Mouse (Mus musculus): Measurements from ENCODE around the gene Pdss1. TPM values are rescaled to one million over a fixed set of nuclear protein-coding genes. Genes with fewer than 3 reads are reported as not detected.
"Not testable (repeated sequence)": the region's sequence is repeated elsewhere in the genome, so short reads cannot be mapped to it uniquely, and the experiment has no call there.

Pdss1 gene
- polyA plus RNA-seq (2012; rRNA removed): 27.7 and 28.7 TPM in 2 replicates

DNA sequence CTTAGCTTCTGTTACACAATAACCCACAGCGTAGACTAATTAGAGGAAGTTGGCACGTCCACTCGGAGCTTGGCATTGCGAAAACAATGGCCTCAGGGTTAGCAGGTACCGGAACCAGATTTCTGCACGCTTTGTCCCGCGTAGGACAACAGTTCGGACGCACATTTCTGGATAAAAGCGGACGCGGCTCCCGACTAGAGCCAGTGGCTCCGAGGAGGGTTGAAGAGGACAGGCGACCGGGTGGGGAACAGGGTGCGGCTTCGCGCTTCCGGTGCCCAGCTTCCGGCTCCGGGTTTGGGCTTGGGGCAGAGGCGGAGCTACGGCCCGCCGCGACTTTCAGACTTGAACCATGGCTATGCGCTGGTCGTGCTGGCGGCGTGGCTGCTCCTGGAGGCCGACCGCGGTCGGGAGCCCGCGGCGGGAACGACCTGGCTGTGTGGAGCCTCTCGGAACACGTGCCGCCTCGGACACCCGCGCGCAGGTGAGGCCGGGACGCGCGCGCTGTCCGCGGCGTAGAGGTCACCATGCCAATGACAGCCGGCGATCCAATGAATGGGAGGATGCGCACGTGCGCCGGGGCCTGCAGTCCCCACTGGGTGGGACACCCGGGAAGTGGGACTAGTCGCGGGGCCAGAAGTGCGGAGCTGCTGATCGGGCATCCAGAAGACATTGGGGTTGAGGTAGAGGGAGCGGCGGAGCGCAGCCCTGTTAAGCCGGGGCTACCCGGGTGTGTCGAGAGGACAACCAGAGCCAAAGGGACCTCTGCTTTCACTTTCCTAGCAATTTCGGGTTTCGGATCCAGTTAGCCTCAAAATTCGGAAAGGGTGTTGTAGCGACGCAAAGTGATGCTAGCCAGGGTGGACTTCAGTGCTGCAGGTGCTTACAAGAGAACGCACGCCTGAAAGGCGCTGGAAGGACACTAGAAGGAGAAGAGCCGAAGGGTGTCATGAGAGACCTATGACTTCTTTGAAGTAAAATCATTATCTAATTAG lies at the start of gene Pdss1:
Pdss1 (plus strand) TSS at position 241 of the 992 bp plus-strand sequence.
- TF ChIP-seq POLR2A (IDR thresholded peaks at IDR 0.05; ENCODE audit: borderline replicate concordance, extremely low read depth, insufficient read depth, insufficient read length, poor library complexity, severe bottlenecking) (no peak; the same call in 1 of the 2 replicates), CTCF (IDR thresholded peaks at IDR 0.05; ENCODE audit: borderline replicate concordance, extremely low read depth, insufficient read depth, insufficient read length) (no peak)
- DNase-seq (ENCODE audit: low read depth): peak; percentile 96

DNA sequence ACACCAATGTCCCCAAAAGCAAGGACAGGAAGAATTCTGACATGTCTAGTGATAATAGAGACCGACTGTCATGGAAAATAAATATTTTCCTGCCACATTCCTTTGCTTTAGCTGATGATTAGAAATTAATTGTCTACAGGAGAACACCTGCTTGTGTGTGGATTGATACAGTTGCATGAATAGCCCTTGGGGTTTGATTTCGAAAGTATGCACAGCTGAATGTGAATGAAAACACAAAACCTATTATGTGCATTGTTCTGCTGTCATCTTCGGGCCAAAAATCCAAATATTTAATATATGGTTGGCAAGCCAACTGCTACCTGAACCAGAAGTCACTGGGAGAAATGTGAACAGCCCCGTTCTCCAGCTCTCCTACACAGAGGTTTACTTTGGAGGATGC lies 43.4 kb upstream of the Pdss1 start:
- no peak for TF ChIP-seq POLR2A (IDR thresholded peaks at IDR 0.05; ENCODE audit: borderline replicate concordance, extremely low read depth, insufficient read depth, insufficient read length, poor library complexity, severe bottlenecking)
- no peak for TF ChIP-seq CTCF (IDR thresholded peaks at IDR 0.05; ENCODE audit: borderline replicate concordance, extremely low read depth, insufficient read depth, insufficient read length)
- no peak for DNase-seq (ENCODE audit: low read depth)

DNA sequence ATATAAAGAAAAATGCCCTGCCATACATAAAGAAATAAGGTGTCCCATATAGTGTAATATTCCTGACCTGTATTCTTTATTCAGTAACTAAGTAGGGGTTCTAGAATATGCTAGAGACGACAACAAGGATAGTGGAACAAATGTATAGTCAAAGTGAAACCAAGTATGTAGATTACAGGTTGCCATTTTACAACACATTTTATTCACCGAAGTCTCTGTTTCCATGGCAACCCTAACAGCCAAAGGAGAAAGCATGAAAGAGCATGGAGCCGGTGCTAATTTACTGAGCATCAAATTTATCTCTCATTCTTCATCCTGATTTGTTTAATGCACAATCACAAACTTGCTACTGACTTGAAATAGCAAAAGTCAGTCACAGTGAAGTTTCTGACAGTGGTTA lies 37.8 kb upstream of the Pdss1 start:
- peak; percentile 69 for DNase-seq (ENCODE audit: low read depth)
- TF ChIP-seq POLR2A (IDR thresholded peaks at IDR 0.05; ENCODE audit: borderline replicate concordance, extremely low read depth, insufficient read depth, insufficient read length, poor library complexity, severe bottlenecking): no peak
- TF ChIP-seq CTCF (IDR thresholded peaks at IDR 0.05; ENCODE audit: borderline replicate concordance, extremely low read depth, insufficient read depth, insufficient read length): no peak

DNA sequence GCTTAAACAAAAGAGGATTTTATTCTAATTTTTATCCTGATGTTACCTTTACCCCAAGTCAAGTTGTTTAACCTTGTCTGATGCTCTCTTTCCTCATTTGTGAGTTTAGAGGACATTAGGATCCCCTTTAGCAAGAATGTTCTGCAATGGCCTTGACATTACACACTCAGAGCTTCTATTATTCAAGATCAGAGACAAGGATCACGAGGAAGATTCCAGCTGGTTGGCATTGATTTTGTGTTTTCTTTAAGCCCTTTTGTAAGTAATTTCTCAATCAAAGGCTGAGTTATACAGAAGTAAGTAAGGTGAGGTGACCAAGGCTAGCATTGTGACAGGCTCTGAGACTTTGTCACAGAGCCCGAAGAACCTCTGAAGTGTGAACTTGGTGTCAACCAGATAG lies 33.1 kb upstream of the Pdss1 start:
- DNase-seq (ENCODE audit: low read depth): no peak
- TF ChIP-seq POLR2A (IDR thresholded peaks at IDR 0.05; ENCODE audit: borderline replicate concordance, extremely low read depth, insufficient read depth, insufficient read length, poor library complexity, severe bottlenecking) (no peak), CTCF (IDR thresholded peaks at IDR 0.05; ENCODE audit: borderline replicate concordance, extremely low read depth, insufficient read depth, insufficient read length) (no peak)

DNA sequence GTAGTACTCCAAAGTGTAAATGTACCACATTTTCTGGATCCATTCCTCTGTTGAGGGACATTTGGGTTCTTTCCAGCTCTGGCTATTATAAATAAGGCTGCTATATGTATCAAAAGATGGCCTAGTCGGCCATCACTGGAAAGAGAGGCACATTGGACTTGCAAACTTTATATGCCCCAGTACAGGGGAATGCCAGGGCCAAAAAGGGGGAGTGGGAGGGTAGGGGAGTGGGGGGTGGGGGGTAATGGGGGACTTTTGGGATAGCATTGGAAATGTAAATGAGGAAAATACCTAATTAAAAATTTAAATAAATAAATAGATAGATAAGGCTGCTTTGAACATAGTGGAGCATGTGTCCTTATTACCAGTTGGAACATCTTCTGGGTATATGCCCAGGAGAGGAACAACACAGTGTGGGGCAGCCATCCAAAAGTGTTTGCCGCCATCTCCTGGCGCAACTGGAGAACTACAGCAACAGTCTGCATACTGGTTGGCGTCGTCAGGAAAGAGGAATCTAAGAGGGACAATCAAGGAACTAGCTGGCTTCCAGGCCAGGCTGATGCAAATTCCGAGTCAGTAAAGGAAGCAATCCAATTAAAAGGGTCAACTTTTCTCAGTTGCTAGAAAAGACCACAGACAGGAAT lies 30.8 kb upstream of the Pdss1 start:
- peak; percentile 89 for TF ChIP-seq CTCF (IDR thresholded peaks at IDR 0.05; ENCODE audit: borderline replicate concordance, extremely low read depth, insufficient read depth, insufficient read length)
- DNase-seq (ENCODE audit: low read depth): peak; percentile 90

DNA sequence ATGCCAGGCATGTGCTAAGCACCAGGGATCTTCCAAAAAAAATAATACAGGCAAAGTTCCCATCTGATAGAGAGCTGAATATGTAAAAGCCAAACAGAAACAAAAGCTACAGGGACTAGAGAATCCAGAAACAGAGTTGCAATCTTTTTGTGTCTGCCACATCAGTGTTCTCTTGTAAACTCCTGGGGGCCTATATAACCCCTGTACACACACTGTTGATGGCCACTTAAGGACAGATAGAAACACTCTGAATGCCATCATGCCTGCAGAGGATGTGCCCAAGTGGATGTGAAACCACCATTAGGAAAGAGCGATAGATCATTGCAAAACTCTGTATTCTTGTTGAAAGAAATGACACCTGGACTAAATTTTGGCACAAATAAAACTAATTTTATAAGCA lies 29.5 kb upstream of the Pdss1 start:
- TF ChIP-seq CTCF (IDR thresholded peaks at IDR 0.05; ENCODE audit: borderline replicate concordance, extremely low read depth, insufficient read depth, insufficient read length) (no peak), POLR2A (IDR thresholded peaks at IDR 0.05; ENCODE audit: borderline replicate concordance, extremely low read depth, insufficient read depth, insufficient read length, poor library complexity, severe bottlenecking) (no peak)
- DNase-seq (ENCODE audit: low read depth): no peak

DNA sequence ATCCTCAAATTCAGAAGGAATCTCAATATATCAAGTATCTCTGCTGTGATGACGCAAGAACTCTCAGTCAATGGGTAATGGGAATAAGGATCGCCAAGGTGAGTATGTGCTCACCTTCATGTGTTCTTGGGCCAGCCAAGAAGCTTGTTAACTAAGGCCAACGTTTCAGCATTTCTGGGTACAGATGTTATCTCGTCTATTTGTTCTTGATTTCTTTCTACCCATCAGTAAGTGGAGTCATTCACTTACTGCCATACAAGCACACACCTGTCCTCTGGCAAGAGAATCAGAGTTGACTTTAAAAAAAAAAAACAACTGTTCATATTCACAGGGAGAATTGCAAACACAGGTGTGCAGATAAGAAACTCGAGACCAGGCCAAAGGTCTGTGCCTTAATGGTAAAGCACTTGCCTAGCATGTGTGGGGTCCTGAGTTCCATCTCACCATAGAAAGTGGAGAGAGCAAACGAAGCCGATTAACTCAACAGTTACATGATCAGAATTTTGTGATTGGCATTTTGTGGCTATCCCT lies 28.4 kb upstream of the Pdss1 start:
- no peak for TF ChIP-seq CTCF (IDR thresholded peaks at IDR 0.05; ENCODE audit: borderline replicate concordance, extremely low read depth, insufficient read depth, insufficient read length)
- TF ChIP-seq POLR2A (IDR thresholded peaks at IDR 0.05; ENCODE audit: borderline replicate concordance, extremely low read depth, insufficient read depth, insufficient read length, poor library complexity, severe bottlenecking): no peak
- DNase-seq (ENCODE audit: low read depth): no peak

DNA sequence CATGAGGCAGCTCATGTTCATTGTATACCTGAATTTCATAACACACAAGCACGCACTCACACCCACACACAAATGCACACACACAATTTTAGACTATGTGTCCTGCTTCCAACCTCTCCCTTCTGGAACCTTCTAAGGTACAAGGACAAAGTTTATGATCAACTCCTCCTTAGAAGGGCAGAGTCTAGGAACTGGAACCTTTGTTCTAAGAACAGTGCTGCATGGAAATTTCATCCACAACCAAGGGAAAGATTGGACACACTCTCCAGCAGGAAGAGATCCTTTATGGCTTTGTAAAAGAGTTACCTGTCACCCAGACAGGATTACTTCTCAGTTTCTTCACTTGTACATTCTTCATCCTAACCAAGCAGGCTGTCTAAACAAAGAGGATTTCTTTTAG lies 22.2 kb upstream of the Pdss1 start:
- TF ChIP-seq POLR2A (IDR thresholded peaks at IDR 0.05; ENCODE audit: borderline replicate concordance, extremely low read depth, insufficient read depth, insufficient read length, poor library complexity, severe bottlenecking): no peak
- no peak for TF ChIP-seq CTCF (IDR thresholded peaks at IDR 0.05; ENCODE audit: borderline replicate concordance, extremely low read depth, insufficient read depth, insufficient read length)

DNA sequence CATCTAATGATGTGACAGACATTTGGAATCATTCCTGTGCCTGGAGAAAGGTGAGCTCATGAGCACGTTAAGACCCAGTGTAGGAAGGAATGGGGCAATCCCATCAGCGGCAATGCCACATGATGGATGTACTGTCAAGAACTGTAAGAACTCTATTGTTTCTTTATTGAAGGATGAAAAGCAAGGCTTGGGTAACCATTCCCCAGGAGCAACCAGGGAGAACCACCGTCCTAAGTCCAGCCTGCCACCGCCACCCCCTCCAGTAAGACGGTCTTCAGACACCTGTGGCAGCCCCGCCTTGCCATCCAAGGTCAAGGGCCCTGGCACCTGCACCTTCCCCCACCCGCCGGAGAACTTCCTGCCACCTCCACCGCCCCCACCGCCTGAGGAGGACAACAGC lies 20.7 kb upstream of the Pdss1 start:
- TF ChIP-seq POLR2A (IDR thresholded peaks at IDR 0.05; ENCODE audit: borderline replicate concordance, extremely low read depth, insufficient read depth, insufficient read length, poor library complexity, severe bottlenecking) (no peak), CTCF (IDR thresholded peaks at IDR 0.05; ENCODE audit: borderline replicate concordance, extremely low read depth, insufficient read depth, insufficient read length) (no peak)

More for the DNA sequence above, 22.2 kb upstream of the Pdss1 start:
- DNase-seq (ENCODE audit: low read depth): no peak

DNA sequence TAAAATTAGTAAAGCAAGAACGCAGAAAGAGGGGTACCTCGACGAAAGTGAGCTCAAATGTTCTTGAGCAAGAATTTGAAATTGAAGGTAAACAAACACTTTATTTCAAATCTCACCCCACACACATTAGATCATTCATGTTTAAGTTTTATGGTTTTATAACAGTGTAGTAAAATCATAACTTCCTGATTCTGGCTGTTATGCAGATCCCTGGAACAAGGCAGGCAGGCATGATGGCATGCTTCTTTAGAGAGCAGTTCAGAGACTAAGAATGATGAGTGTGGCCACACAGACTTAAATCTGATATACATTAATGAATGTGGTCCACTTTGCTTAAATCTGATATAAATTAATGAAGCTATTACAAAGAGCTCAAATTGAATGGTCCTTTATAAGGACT lies 18.7 kb upstream of the Pdss1 start:
- DNase-seq (ENCODE audit: low read depth): no peak
- TF ChIP-seq CTCF (IDR thresholded peaks at IDR 0.05; ENCODE audit: borderline replicate concordance, extremely low read depth, insufficient read depth, insufficient read length) (no peak), POLR2A (IDR thresholded peaks at IDR 0.05; ENCODE audit: borderline replicate concordance, extremely low read depth, insufficient read depth, insufficient read length, poor library complexity, severe bottlenecking) (no peak)

More for the DNA sequence above, 20.7 kb upstream of the Pdss1 start:
- DNase-seq (ENCODE audit: low read depth): no peak

DNA sequence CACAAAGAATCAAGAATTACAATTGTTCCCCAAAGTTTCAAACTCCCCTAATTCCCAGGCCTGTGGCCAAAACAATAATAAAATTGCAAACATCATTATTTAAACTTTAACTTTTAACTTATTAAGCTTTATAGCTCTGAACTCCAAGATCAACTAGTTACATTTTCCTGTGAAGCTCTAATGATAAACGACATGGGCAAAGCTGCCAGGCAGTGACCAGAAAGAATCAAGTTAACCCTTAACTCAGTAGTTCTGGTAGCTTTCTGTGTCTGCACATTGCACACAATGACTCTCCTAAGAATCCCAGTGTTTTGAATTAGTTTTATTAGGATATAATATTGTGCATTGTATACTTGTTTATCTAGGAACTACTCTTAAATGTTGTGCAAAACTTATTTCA lies 16.5 kb upstream of the Pdss1 start:
- no peak for DNase-seq (ENCODE audit: low read depth)
- TF ChIP-seq CTCF (IDR thresholded peaks at IDR 0.05; ENCODE audit: borderline replicate concordance, extremely low read depth, insufficient read depth, insufficient read length): no peak
- TF ChIP-seq POLR2A (IDR thresholded peaks at IDR 0.05; ENCODE audit: borderline replicate concordance, extremely low read depth, insufficient read depth, insufficient read length, poor library complexity, severe bottlenecking): no peak

DNA sequence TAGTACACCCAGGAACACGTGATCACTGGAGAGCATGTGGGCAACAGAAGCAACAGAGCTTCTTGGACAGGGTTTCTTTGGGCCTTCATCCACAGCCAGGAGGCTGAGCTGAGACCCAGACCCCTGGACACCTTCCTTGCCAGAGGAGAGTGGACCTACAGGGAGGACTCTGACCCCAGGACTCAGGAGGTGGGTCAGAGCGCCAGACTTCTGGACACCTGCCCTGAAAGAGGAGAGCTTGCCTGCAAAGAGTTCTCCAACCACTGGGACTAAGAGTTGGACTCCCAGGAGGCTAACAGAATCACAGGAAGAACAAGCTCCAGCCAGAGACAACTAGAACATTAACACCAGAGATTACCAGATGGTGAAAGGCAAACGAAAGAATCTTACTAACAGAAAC lies 14.6 kb upstream of the Pdss1 start:
- not testable (repeated sequence) for DNase-seq (ENCODE audit: low read depth)
